Mouse (Mus musculus): ENCODE measurements around the gene Mark3.

GRCm38 (mm10) chr12:111665041-111665880 lies 90.9 kb downstream of the Mark3 start:
- no peak for TF ChIP-seq CTCF (IDR thresholded peaks at IDR 0.05; ENCODE audit: low read depth, low read length)
- no peak for TF ChIP-seq GATA1 (IDR thresholded peaks at IDR 0.05; ENCODE audit: borderline replicate concordance, low read length)
